Mouse (Mus musculus): ENCODE measurements at regions not wholly inside any gene's neighbourhood (a gene's known extent, or its start where the extent isn't known, plus 50 kb on each side); places are given as distances from the start of the nearest gene placed in this dataset.

DNA sequence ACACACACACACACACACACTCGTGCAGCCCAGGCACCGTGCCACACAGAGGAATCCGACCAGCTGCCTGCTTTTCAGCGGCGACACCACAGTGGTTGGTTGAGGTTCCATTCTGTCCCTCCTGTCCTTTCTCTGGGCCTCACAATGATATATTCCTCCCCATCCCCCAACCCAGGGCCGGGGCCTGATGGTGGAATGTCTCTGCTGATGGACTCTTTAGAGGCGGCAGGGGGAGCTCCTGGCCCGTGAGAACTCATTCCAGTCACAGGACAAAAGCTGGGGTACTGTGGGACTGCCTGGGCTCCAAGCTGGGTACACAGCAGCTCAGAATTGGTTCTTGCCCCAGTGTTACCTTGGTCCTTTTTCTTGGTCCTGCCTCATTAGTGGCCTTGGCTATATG is 78.1 kb downstream of the Tpra1 start:
- DNase-seq, result peak; percentile 39

DNA sequence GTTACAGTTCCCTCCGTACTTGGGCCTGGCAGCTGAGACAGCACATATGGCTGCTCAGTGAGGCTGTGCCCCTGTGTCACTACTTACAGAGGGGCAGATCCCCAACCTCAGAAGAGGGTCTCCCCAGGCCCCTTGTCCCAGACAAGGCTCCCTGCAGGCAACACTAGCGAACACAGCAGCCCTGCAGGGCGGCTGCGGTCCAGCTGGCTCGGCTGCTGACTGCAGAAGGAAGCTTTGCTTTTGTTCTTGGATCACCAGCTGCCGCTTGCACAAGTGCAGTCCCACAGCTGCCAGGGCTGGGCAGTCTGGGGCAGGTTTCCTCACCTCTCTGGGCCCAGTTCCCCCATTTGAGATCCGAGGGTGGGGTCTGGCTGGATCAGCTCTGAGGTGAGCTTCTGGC is 79.5 kb downstream of the Tpra1 start:
- DNase-seq, result no peak
- WGBS, result 32% methylated on average over 7 of the region's 7 CpGs
- Histone ChIP-seq H3K4me3 (replicated peaks; ENCODE audit: extremely low read depth, low read depth, low read length) (no peak overlapping the region), H3K4me1 (ENCODE audit: control insufficient read depth, insufficient read depth, low read length) (peaks cover 3% of the 10 kb centered on the region)
- no peak for TF ChIP-seq POLR2A (IDR thresholded peaks at IDR 0.05; ENCODE audit: borderline replicate concordance, extremely low read depth, low read depth, low read length)
- TF ChIP-seq CTCF (IDR thresholded peaks at IDR 0.05; ENCODE audit: insufficient read depth, low read length), result no peak

More for the DNA sequence above, 78.1 kb downstream of the Tpra1 start:
- TF ChIP-seq CTCF (IDR thresholded peaks at IDR 0.05; ENCODE audit: insufficient read depth, low read length) (peak; percentile 56), POLR2A (IDR thresholded peaks at IDR 0.05; ENCODE audit: borderline replicate concordance, extremely low read depth, low read depth, low read length) (no peak)
- no peak overlapping the region for H3K4me3 ChIP-seq (replicated peaks; ENCODE audit: extremely low read depth, low read depth, low read length)
- WGBS, result 5% methylated on average over 8 of the region's 8 CpGs
- H3K4me1 ChIP-seq (ENCODE audit: control insufficient read depth, insufficient read depth, low read length), result peaks cover 3% of the 10 kb centered on the region

DNA sequence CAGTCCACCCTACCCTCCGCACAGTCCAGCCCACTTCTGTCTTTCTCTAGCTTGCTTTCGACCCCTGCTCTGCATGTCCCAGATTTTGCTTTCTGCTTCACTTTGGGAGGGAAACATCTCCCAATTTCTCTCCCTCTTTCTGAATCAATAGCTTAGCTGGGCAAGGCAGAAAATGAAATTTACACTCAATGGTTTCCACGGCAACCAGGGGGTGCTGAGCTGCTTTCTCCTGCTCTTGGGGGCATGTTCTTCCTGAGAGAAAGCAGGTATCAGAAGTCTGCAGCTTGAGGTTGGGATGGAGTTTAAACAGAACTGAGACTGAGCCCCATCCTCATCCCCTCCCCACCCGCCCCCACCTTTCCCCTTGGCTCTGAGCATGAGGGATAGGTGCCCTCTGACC is 82.1 kb downstream of the Tpra1 start:
- 80% methylated on average over 4 of the region's 4 CpGs for WGBS
- TF ChIP-seq POLR2A (IDR thresholded peaks at IDR 0.05; ENCODE audit: borderline replicate concordance, extremely low read depth, low read depth, low read length) (no peak), CTCF (IDR thresholded peaks at IDR 0.05; ENCODE audit: insufficient read depth, low read length) (no peak)
- DNase-seq, result no peak
- Histone ChIP-seq H3K4me3 (replicated peaks; ENCODE audit: extremely low read depth, low read depth, low read length) (no peak overlapping the region), H3K4me1 (ENCODE audit: control insufficient read depth, insufficient read depth, low read length) (peaks cover 3% of the 10 kb centered on the region)

DNA sequence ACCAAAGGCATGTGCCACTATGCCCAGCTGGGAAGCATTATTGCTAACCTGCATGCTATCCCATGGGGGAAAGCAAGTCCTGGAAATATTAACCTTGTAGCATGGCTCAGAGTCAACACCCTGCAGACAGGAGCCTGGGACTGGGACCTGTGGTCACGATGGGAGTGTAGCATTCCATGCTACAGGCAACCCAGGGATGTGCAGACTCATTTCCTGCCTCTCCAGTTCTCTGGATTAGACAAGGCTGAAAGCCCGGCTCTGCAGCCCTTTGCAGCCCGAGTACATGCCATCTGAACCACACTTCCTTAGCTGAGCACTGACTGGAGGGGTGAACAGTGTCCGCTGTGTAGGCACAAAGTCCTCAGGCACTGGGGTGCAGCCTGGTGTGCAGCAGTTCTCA is 82.8 kb downstream of the Tpra1 start:
- WGBS, result 38% methylated on average over 4 of the region's 4 CpGs
- Histone ChIP-seq H3K4me1 (ENCODE audit: control insufficient read depth, insufficient read depth, low read length) (peaks cover 2% of the 10 kb centered on the region), H3K4me3 (replicated peaks; ENCODE audit: extremely low read depth, low read depth, low read length) (no peak overlapping the region)
- TF ChIP-seq CTCF (IDR thresholded peaks at IDR 0.05; ENCODE audit: insufficient read depth, low read length) (no peak), POLR2A (IDR thresholded peaks at IDR 0.05; ENCODE audit: borderline replicate concordance, extremely low read depth, low read depth, low read length) (no peak)
- no peak for DNase-seq

DNA sequence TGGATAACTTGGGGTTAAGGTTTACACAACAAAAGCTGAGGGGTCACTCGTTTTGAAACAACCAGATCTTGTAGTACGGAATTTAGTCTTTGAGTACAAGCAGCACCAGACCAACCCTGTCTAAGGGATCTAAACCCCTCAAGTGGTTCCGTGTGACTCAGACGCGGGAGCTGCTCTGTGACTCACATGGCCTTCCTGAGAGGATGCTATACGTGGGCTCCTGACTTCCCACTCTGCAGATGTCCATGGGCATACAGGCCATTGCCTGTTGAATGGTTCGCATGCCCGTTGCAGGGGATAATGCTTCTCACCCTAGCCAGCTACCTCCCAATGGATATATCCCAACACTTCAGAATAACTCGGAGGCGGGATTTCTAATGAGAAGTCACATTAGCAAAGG is 86.5 kb downstream of the Tpra1 start:
- 86% methylated on average over 10 of the region's 10 CpGs for WGBS
- DNase-seq, result no peak
- H3K4me3 ChIP-seq (replicated peaks; ENCODE audit: extremely low read depth, low read depth, low read length), result no peak overlapping the region
- H3K4me1 ChIP-seq (ENCODE audit: control insufficient read depth, insufficient read depth, low read length), result 0 out of 2 replicates have a peak, but pooled peaks cover 4% of the 10 kb centered on the region
- TF ChIP-seq CTCF (IDR thresholded peaks at IDR 0.05; ENCODE audit: insufficient read depth, low read length) (no peak), POLR2A (IDR thresholded peaks at IDR 0.05; ENCODE audit: borderline replicate concordance, extremely low read depth, low read depth, low read length) (no peak)

DNA sequence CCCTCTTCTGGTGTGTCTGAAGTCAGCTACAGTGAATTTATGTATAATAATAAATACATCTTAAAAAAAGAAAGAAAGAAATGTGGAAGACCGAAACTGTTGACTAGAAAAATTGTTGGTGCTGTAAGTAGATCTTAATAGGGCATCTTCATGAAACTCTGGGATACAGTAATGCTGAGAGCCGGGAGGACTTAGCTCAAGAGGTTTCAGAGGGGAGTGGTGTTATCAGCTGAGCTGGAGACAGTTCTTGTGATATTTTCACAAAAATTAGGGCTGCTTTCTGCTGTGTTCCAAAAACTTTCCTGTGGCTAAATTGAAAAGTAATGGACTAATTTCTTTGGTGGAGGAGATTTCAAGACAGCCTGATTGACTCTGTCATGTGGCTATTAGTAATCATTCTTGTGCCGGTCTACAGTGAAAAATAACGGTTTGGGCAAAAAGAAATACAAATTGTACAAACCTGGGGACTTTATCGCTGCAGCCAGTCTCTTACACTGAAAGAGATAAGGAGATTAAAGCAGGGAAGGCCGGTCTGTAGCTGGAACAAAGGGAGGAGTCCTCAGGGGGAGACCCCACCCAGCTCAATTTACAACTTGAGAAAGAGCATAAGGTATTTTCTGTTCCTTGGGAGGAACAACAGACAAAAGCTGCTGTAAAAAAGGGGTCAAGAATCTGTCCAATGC is 87.7 kb downstream of the Tpra1 start:
- no peak for DNase-seq
- Histone ChIP-seq H3K4me3 (replicated peaks; ENCODE audit: extremely low read depth, low read depth, low read length) (no peak overlapping the region), H3K4me1 (ENCODE audit: control insufficient read depth, insufficient read depth, low read length) (0 out of 2 replicates have a peak, but pooled peaks cover 4% of the 10 kb centered on the region)
- WGBS, result 50% methylated on average over 6 of the region's 6 CpGs
- TF ChIP-seq CTCF (IDR thresholded peaks at IDR 0.05; ENCODE audit: insufficient read depth, low read length), result no peak
- no peak for TF ChIP-seq POLR2A (IDR thresholded peaks at IDR 0.05; ENCODE audit: borderline replicate concordance, extremely low read depth, low read depth, low read length)

DNA sequence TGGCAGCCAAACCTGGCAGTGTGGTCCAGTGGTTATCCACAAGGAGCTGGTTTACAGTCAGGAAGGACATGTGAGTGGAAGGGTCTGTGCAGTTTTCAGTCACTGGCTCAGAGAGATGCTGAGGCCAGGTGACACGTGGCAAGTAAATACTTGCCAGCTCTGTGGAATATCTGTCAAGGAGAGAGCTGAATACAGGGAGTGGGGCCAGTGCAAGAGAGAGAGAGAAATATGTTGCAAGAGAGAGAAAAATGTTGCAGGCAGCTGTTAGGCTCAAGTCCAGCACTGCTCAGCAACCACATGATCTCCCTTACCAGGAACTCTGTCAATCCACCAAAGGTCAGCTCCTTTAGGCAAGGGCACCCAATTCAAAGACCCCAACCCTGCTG is 88.2 kb downstream of the Tpra1 start:
- no peak for DNase-seq
- TF ChIP-seq POLR2A (IDR thresholded peaks at IDR 0.05; ENCODE audit: borderline replicate concordance, extremely low read depth, low read depth, low read length), result no peak
- TF ChIP-seq CTCF (IDR thresholded peaks at IDR 0.05; ENCODE audit: insufficient read depth, low read length), result no peak
- H3K4me3 ChIP-seq (replicated peaks; ENCODE audit: extremely low read depth, low read depth, low read length), result no peak overlapping the region
- 0 out of 2 replicates have a peak, but pooled peaks cover 4% of the 10 kb centered on the region for H3K4me1 ChIP-seq (ENCODE audit: control insufficient read depth, insufficient read depth, low read length)
- 24% methylated on average over 1 of the region's 1 CpGs for WGBS

DNA sequence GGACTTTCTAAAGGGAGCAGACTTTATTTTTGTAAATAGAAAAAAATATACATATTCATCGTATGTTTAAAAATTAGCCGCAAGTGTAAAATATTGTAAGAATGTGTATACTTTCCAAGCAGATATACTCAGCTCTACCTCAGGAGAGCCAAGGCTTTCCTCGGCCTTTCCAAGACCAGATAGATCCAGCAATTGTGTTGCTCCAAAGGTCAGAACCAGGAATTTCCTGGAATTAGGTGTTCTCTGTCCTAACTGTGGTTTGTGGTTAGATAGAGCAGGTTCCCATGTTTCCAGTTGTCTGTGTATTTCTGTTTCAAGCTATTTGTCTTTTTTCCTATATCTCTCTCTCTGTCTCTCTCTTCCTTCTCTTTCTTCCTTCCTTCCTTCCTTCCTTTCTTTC is 93.0 kb downstream of the Tpra1 start:
- 78% methylated on average over 3 of the region's 3 CpGs for WGBS
- DNase-seq, result no peak
- H3K4me1 ChIP-seq (ENCODE audit: control insufficient read depth, insufficient read depth, low read length), result 0 out of 2 replicates have a peak, but pooled peaks cover 2% of the 10 kb centered on the region

DNA sequence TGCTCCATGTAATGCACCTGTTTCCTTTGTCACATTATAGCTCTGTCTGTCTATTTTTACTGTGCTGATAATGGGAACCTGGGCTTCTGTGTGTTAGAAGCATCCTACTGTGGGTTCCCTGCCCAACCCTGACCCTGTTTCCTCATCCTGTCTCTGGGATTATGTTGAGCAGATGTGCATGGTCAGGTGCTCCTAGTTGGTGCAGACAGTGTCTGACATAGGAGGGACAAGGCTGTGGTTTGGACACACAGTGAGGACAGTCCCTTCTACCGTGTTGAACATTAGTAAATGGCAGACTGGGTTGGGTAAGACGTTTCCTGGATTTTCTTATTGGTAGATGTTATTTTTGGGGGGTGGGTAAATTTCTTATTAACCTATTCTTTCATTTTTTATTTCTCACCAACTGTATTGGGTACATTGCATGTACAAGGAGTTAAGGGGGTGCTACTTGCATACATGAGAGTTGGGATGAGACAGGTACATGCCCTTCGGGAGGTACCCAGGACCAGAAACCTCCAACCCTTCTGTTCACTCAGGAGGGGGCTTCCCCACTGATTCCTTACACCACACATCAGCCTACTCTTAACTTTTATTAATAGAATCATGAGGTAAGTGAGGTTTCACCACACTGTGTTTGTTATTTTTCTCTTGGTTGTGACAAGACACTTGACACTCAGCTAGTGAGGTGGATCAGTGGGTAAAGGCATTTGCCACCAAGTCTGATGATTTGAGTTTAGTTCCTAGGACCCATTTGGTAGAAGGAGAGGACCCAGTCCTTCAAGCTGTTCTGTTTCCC is 97.1 kb downstream of the Tpra1 start:
- Histone ChIP-seq H3K4me1 (ENCODE audit: control insufficient read depth, insufficient read depth, low read length) (0 out of 2 replicates have a peak, but pooled peaks cover 3% of the 10 kb centered on the region), H3K4me3 (replicated peaks; ENCODE audit: extremely low read depth, low read depth, low read length) (no peak overlapping the region)
- WGBS, result 86% methylated on average over 3 of the region's 3 CpGs
- TF ChIP-seq CTCF (IDR thresholded peaks at IDR 0.05; ENCODE audit: insufficient read depth, low read length), result no peak
- no peak for TF ChIP-seq POLR2A (IDR thresholded peaks at IDR 0.05; ENCODE audit: borderline replicate concordance, extremely low read depth, low read depth, low read length)
- DNase-seq, result no peak

More for the DNA sequence above, 93.0 kb downstream of the Tpra1 start:
- TF ChIP-seq POLR2A (IDR thresholded peaks at IDR 0.05; ENCODE audit: borderline replicate concordance, extremely low read depth, low read depth, low read length), result no peak
- no peak for TF ChIP-seq CTCF (IDR thresholded peaks at IDR 0.05; ENCODE audit: insufficient read depth, low read length)
- no peak overlapping the region for H3K4me3 ChIP-seq (replicated peaks; ENCODE audit: extremely low read depth, low read depth, low read length)
